Mouse (Mus musculus): ENCODE results near the gene Ppp1r10. TPM values are rescaled to one million over a fixed set of nuclear protein-coding genes. Genes with fewer than 3 reads are reported as not detected.

Ppp1r10 gene
- total RNA-seq, 2 experiments from 2014 or later, result 26.0 to 28.3 TPM

DNA sequence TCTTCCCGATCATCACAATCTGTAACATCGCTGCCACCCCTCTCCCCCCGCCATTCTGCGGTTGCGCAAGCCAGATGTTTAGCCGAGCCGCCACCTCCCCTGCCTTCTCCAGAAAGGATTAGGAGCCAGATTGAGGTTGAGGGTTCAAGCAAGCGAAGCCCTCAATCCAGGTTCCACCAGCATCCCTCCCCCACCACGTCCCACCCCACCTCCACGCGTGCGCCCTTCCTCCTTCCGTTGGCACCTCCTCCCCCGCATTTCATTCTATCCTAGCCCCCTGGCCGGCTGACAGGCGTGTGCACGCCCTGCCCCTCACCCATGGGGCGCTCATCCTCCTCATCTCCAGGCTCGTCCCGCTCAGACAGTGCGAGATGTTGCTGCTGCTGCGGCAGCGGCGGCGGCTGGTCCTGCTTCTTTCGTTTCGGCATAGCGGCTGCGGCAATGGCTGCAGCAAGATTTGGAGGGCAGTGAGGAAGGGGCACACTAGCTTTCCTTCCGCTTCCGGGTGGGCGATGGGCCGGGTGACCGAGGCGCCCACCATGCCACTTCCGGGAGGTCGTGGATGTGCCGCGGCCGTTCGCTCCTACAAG is 62.7 kb downstream of the Ppp1r10 start:
- peak; percentile 85 for DNase-seq
- intact Hi-C loops (cut with DNase I; ENCODE audit: low total_unique reads), result no loop called here

DNA sequence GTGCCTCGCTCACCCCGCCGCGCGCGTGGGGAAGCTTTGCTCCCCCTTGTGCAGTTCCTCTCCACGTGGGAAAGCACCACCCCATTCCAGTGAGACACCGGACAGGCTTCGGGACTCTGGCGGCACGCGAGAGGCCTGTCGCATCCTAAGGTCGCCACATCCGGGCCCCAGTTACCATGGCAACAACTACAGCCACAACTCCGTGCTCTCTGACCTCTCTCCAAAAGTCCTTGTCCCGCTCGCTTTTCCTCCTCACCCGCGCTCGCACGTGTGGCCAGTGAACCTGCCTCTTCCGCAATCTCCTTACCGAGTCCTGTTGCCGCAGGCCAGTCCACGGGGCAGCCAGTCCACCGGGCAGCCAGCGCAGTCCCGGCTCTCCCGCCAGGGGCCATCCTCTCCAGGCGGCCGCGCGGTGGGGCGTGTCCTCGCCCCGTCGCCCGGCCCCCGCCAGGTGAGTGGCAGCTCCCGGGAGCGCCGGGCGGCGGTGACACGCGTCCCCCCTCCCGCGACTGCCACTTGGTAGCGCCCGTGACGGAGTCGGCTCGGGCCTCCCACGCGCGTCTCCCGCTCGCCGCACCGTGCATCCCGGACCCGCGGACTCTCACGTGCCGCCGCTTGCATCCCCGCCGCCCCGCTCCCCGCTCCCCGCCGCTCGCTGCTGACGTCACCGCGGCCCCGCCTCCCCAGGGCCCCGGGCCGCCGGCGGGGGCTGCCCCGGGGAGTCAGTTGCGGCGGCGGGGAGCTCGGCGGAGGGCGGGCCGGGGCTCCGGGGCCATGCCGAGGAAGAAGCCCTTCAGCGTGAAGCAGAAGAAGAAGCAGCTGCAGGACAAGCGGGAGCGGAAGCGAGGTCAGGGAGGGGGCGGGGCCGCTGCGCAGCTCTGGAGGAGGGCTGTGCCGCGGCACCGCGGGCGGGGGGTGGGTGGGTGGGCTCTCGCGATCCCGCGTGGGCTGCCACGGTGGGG is 63.4 kb downstream of the Ppp1r10 start, which contains the start of the genes Gnl1 and Prr3:
Gene Gnl1 (plus strand): TSS at position 451 of the 962 bp plus-strand sequence.
Gene Prr3 (minus strand): TSS at position 836 of the 962 bp plus-strand sequence.
- DNase-seq, result peak; percentile 89
- intact Hi-C loops (cut with DNase I; ENCODE audit: low total_unique reads), result no loop called here

DNA sequence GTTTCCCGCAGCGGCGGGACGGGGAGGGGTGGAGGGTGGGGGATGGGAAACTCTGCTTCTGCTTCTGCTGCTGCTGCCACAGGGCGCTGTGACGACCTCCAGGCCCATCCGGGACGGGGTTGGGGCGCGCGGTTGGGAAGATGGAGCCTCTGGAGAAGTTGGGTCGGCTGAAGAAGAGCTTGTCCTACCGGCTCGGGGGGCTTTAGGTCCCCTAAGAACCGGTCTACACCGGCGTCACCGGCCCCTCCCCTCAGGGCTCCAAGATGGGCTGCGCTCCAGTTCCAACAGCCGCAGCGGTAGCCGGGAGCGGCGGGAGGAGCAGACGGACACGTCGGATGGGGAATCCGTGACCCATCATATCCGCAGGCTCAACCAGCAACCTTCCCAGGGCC is 64.1 kb downstream of the Ppp1r10 start:
- intact Hi-C loops (cut with DNase I; ENCODE audit: low total_unique reads), result no loop called here

DNA sequence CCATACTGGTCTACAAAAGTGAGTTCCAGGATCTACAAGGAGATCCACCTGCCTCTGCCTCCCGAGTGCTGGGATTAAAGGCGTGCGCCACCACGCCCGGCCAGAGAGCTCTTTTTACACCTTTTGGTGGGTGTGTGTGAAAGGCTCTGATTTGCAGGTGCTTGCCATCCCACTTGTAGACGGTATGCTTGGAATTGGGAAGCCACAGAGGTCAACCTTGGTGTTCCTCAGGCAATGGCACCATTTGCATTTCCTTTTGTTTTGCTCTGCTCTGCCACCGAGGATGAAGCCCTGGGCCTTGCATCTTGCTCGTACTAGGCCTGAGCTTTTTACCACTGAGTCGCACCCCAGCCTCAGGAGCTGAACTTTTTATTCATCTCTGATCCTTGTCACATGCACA is 65.5 kb downstream of the Ppp1r10 start:
- intact Hi-C loops (cut with DNase I; ENCODE audit: low total_unique reads), result no loop called here
- no peak for DNase-seq

More for the DNA sequence above, 64.1 kb downstream of the Ppp1r10 start:
- DNase-seq, result peak; percentile 63

Small RNAs within 50 kb of the gene (microRNA-seq; reads per million reads assigned to microRNA genes)
- gene Gm28033 (0.64 to 1.0 reads per million in 2 experiments), gene Mir1894 (0 reads per million in 2 experiments), gene Mir877 (22.6 to 24.9 reads per million in 2 experiments)

Other genes with a start within 250 kb of the Ppp1r10 start
- gene Vars2, start 248.8 kb upstream of the Ppp1r10 start, total RNA-seq (2021), result 10 to 100 TPM; 15.7 to 16.6 TPM
- 10 to 100 TPM; 16.1 to 19.4 TPM for gene Gtf2h4, start 242.7 kb upstream of the Ppp1r10 start, total RNA-seq (2021)
- 10 to 100 TPM; 20.3 to 23.4 TPM for gene Ddr1, start 211.8 kb upstream of the Ppp1r10 start, total RNA-seq (2021)
- gene Ier3, start 94.8 kb upstream of the Ppp1r10 start, total RNA-seq (2021), result 1 to 10 TPM; 4.6 to 5.4 TPM
- 10 to 100 TPM; 39.2 to 40.3 TPM for gene Flot1, start 93.2 kb upstream of the Ppp1r10 start, total RNA-seq (2021)
- gene Tubb5, start 78.1 kb upstream of the Ppp1r10 start, total RNA-seq (2021), result 100 to 1,000 TPM in 1 of 2 experiments, 10 to 100 TPM in 1; 95.6 to 123 TPM
- gene Mdc1, start 74.9 kb upstream of the Ppp1r10 start, total RNA-seq (2021), result 1 to 10 TPM; 5.4 to 6.9 TPM
- gene Nrm, start 55.1 kb upstream of the Ppp1r10 start, total RNA-seq (2021), result 1 to 10 TPM; 4.8 TPM
- gene Ppp1r18, start 50.8 kb upstream of the Ppp1r10 start, total RNA-seq (2021), result 10 to 100 TPM; 13.4 to 13.7 TPM
- gene Dhx16, start 36.6 kb upstream of the Ppp1r10 start, total RNA-seq (2021), result 10 to 100 TPM; 10.5 to 11.9 TPM
- gene 2310061I04Rik, start 19.0 kb upstream of the Ppp1r10 start, total RNA-seq (2021), result 10 to 100 TPM; 55.3 to 65.1 TPM
- 1 to 10 TPM; 3.5 to 4.3 TPM for gene Atat1, start 6.4 kb upstream of the Ppp1r10 start, total RNA-seq (2021)
- gene Mrps18b, start within 50 bp of the Ppp1r10 start, total RNA-seq (2021), result 10 to 100 TPM; 51.6 to 51.9 TPM
- 10 to 100 TPM; 64.1 to 66.7 TPM for gene Abcf1, start 53.3 kb downstream of the Ppp1r10 start, total RNA-seq (2021)
- gene Gnl1, start 63.4 kb downstream of the Ppp1r10 start, total RNA-seq (2021), result 10 to 100 TPM; 16.3 to 19.0 TPM
- 1 to 10 TPM; 4.2 to 5.0 TPM for gene Prr3, start 63.8 kb downstream of the Ppp1r10 start, total RNA-seq (2021)
- gene H2-T24, start 104.1 kb downstream of the Ppp1r10 start, total RNA-seq (2021), result under 1 TPM; 0.62 to 0.93 TPM
- 1 to 10 TPM; 6.4 to 7.7 TPM for gene H2-T23, start 116.4 kb downstream of the Ppp1r10 start, total RNA-seq (2021)
- 1 to 10 TPM; 5.7 to 6.3 TPM for gene H2-T22, start 126.3 kb downstream of the Ppp1r10 start, total RNA-seq (2021)
- gene Gm6034, start 126.5 kb downstream of the Ppp1r10 start, total RNA-seq (2021), result not detected
- 1 to 10 TPM in 1 of 2 experiments, under 1 TPM in 1; 0.92 to 1.0 TPM for gene Gm11127, start 141.9 kb downstream of the Ppp1r10 start, total RNA-seq (2021)
- not detected for gene Gm19684, start 205.2 kb downstream of the Ppp1r10 start, total RNA-seq (2021)
- not detected for gene Gm7030, start 213.0 kb downstream of the Ppp1r10 start, total RNA-seq (2021)

Measured in gastrocnemius, postnatal 14 days (tissue).